Mouse (Mus musculus): ENCODE measurements around the gene Tmem45a. TPM values are rescaled to one million over a fixed set of nuclear protein-coding genes. Genes with fewer than 3 reads are reported as not detected.

The Tmem45a gene
- total and polyA plus RNA-seq, 3 experiments = 0.27 to 5.1 (median 3.5) TPM

DNA sequence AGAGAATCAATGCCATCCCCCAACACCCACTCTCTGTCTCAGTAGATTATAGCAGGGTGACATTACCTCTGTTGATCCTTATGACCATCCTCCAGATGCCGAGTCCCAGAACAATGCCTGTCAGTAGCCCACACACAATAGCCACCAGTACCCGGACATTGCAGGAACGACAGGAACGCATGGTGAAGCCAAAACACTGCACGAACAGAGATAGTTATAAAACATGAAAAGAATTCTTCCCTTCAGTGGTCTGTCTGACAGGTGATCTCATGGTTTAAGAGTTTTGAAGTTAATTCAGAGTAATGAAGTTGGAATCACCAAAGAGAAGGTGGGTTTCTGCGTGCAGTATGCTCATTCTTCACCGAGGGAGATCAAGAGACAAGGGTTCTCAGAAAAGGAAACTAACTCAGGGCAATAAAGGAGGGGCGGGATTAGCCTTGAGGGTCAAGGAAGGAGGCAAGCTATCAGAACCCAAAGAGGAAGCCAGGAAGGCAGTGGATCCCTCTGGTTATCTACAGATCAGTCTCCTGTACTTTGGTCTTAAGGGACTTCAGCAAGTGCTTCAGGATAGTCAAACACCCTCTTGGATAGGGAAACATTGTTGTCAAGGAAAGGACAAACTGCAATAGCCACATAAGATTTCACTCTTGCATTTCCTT lies 90.4 kb downstream of the Tmem45a start, which contains the start of gene Adgrg7:
Gene Adgrg7 (minus strand): TSS at position 375 of the 659 bp plus-strand sequence.
- DNase-seq = no peak

DNA sequence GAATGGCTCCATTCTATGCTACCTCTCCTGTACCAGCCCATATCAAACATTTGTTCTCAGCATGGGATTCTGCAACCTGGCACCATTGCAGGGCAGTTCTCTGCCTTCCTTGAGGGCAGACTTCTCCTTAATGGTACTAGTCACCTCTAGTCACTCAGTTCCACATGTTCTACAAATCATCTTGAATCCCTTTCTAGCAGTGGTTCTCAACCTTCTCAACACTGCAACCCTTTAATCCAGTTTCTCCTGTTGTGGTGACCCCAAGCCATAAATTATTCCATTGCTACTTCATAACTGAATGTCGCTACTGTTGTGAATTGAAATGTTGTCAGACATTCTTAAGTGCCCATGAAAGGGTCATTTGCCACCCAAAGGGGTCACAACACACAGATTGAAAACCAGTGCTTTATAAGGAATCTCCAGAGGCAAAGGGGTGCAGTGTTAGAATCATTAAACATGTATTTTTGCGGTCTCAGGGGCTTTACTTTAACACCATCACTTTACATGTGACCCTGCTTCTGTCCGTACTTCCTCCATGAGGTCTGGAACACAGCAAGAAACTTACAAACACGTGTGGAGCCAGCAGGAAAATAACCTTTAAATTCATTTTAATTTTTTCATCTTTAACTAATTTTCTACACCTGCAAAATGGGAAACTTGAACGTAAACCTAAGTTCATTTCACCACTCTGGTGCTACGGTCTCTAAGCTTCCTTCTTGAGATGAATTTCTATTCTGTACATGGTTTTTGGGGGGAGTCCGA lies 91.4 kb downstream of the Tmem45a start:
- no peak for DNase-seq

GRCm38 (mm10) chr16:56793778-56794177 lies 92.2 kb downstream of the Tmem45a start:
- no peak for DNase-seq

GRCm38 (mm10) chr16:56785943-56786342 lies 100.0 kb downstream of the Tmem45a start:
- DNase-seq = no peak

DNA sequence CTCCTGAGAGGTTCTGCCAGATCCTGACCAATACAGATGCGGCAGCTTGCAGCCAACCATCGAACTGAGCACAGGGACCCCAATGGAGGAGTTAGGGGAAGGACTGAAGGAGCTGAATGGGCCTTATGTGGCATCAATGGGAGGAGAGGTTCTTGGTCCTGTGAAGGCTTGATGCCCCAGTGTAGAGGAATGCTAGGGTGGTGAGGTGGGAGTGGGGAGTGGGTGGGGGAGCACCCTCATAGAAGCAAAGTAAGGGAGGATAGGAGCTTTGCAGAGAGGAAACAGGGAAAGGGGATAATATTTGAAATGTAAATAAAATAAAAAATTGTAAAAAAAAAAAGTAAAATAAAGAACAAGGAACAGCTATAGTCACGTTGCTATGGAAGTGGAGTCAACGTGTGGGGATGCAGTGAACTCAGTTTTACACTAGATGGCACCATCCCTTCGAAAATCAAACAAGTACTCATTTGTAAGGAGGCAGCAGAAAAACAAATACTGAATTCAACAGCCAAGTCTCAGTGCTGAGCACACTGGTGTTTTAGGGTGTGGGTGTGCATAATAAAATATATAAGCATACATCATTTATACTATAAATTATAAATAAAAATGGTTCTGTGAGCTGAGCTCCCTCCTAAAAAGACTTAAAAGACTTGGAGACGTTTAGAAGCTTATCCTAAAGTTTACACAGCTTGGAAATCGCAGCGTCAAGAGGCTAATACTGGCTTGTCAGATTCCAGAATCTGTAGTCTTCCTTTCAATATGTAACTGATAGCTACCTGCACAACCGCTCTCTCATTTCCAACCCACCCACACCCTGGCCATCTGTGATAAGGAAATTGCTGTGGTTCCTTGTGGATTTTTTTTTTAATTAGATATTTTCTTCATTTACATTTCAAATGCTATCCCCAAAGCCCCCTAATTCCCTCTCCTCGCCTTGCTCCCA lies 114.5 kb downstream of the Tmem45a start:
- DNase-seq = peak; percentile 13

Other genes starting within 250 kb of the Tmem45a start
- 10 to 100 TPM; 59.9 to 76.9 TPM for gene Tfg, start 168.7 kb downstream of the Tmem45a start, total RNA-seq (2021)
- 106 and 121 TPM in 2 replicates for gene Tfg, start 168.7 kb downstream of the Tmem45a start, polyA plus RNA-seq (2012; rRNA removed)
- under 1 TPM in 1 of 2 experiments, not detected in 1; 0.17 TPM for gene Adgrg7, start 90.3 kb downstream of the Tmem45a start, total RNA-seq (2021)
- not detected in 2 replicates for gene Adgrg7, start 90.3 kb downstream of the Tmem45a start, polyA plus RNA-seq (2012; rRNA removed)
- gene Lnp1, start 41.9 kb upstream of the Tmem45a start, total RNA-seq (2021) = not detected
- not detected in 2 replicates for gene Lnp1, start 41.9 kb upstream of the Tmem45a start, polyA plus RNA-seq (2012; rRNA removed)
- gene Tmem45a2, start 185.2 kb upstream of the Tmem45a start, total RNA-seq (2021) = not detected
- not detected in 2 replicates for gene Tmem45a2, start 185.2 kb upstream of the Tmem45a start, polyA plus RNA-seq (2012; rRNA removed)
- gene Tomm70a, start 235.5 kb upstream of the Tmem45a start, total RNA-seq (2021) = 10 to 100 TPM; 49.6 to 54.5 TPM
- 15.0 and 15.5 TPM in 2 replicates for gene Tomm70a, start 235.5 kb upstream of the Tmem45a start, polyA plus RNA-seq (2012; rRNA removed)

All from adrenal gland, adult 2 months (tissue).